Mouse (Mus musculus): ENCODE results near the gene Cflar.

The Cflar gene

DNA sequence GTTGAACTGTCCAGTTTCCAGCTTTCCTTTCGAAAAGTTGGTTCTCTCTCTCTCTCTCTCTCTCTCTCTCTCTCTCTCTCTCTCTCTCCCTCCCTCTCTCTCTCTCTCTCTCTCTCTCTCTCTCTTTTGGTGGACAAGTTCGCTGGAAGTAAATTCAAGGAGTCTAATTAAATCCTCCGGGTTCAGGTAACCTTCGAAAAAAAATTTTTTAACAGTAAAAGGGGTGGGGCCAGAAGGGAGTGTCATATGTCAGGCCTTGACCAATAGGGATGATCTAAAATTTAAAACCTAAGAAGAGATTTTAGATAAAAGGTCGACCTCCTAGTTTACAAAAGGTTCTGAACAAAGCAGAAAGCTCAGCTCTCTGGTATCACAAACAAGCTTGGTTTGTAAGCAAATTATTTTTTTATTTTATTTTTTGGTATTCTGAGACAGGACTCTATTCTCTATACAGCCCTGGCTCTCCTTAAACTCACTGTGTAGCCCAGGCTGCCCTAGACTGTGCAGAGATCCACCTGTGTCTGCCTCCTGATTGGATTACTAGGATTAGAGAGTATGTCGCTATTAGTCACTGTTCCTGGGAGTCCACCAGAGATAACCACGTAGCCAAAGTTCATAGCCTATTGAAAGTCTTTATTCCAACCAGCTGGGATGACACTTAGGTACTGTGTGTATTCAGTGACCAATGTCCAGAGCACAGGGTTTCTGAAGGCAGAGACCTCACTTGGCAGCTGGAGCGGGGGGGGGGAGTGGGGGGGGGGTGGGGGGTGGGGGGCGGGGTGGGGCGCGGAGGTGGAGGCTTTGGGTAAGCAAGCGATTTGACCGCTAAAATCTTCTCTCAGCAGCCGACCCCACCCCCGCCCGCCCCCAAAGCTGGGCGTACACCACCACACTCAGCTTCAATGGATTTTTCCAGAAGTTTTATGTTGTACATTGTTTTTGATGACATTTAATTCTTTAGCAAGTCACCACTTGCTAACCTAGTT is 1.1 kb downstream of the Cflar start:
- peak; percentile 79 for DNase-seq (ENCODE audit: extremely low read depth, insufficient read length, low spot score)

DNA sequence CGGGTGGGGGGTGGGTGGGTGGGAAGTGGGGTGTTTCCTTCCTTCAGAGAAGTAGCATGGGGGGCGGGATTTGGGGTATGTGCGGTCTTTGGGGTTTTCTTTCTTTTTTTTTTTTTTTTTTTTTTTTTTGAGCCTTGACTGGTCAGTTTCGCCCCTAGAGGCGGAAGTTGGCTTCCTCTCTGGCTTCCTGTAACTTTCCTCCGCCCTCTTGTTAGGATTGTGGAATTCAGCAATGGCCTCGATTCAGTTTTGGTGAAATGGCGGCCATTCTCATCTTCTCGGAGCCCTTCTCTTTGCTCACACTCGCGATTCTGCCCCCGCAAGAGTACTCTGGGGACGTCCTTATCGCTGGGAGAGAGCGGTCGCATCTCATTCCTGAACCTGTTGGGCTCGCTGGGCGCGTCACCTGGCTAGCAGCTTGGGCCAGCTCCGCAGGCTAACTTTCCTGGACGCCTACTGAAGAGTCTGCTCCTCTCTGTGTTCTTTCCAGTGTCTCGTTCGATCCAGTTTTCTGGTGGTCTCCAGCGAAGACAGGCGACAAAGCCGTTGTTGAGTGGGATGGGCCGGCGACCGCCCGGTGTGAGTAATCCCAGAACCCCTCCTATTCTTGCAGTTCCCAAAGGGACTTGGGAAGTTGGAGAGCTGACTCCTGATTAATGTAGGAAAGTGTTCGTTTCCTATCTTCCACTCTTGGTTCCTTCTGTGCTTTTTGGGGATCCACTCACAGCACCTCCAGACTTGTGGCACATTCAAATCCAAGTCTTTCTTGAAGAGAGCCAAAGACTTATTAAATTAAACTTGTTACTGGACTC is 2.0 kb downstream of the Cflar start:
- peak; percentile 77 for DNase-seq (ENCODE audit: extremely low read depth, insufficient read length, low spot score)

DNA sequence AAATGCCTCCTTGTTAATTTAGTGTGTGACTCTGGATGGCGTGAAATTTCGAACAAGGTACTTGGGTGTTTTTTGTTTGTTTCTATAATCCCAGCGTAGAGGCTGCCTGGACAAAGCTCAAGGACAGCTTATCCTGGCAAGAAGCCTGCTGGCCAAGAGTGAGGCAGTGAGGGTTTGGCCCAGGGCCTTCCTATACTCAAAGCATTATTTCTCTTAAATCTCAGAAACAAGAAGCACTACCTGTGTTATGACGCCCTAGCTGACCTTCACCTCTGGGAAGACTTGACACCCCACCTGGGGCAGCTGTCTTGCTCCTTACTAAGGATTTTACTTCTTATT is 2.6 kb downstream of the Cflar start:
- peak; percentile 51 for DNase-seq (ENCODE audit: extremely low read depth, insufficient read length, low spot score)

DNA sequence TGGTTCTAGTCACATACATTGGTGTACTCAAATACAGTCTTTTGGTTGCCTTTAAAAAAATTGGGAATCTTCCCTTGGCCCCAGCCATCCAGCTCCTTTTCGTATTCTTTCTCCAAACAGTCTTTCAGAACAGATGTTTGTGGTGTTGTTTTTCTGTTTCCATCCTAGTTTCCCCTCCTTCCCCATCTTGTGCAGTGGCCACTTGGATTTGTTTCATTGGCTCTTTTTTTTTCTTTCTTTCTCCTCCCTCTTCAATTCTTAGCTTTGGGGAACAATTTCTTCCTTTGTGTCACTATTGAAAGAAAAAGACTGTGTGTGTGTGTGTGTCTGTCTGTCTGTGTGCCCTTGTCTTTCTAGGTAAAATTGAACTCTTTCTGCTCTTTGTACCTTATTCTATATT is 3.1 kb downstream of the Cflar start:
- no peak for DNase-seq (ENCODE audit: extremely low read depth, insufficient read length, low spot score)

DNA sequence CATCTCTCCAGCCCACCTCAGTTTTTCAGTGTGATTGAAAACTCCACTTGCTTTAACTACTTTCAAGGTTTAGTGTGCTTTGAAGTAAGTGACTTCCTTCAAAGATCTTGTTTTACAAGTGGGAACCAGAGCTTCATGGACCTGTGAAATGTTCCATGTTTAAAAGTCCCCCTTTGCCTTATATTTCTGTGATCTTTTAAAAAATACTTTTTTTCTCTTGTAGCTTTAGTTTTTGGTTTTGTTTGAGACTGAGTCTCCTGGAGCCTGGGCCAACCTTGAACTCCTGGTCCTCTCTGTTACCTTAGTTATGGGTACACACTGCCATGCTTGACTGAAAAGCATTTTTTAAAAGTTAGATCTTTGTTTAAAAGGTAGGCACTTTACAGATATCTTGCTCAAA is 4.2 kb downstream of the Cflar start:
- DNase-seq (ENCODE audit: extremely low read depth, insufficient read length, low spot score) = no peak

DNA sequence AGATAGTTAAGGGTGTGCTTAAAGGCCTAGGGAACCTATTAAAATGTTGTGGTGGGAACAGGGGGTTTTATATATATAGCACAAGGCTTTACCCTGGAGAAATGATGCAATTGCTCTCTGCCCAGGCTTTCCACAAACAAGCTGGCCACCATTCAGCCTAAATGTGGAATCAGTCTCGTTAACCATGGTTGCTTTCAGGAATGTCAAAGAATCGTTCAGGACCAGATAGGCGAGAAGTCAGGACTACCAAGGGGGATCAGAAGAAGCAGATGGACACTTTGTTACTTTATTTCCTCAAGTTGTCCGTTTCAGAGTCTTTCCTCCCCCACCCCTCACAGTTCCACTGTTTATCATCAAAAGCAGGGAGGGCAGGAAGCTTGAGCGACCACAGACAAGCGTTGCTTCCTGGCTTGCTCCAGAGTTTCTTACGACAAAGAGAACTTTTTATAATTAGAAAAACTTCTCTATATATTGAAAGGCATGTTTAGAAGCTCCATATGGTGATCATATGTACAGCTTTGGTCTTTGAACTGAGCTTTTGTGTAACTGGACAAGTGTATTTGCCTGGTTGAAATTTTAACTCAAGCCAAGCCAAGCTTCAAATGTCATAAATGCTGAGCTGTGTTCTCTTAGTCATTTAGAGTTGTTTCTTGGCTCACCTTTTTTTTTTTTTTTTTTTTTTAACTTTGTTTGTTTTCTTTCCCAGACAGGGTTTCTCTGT is 5.0 kb downstream of the Cflar start:
- no peak for DNase-seq (ENCODE audit: extremely low read depth, insufficient read length, low spot score)

DNA sequence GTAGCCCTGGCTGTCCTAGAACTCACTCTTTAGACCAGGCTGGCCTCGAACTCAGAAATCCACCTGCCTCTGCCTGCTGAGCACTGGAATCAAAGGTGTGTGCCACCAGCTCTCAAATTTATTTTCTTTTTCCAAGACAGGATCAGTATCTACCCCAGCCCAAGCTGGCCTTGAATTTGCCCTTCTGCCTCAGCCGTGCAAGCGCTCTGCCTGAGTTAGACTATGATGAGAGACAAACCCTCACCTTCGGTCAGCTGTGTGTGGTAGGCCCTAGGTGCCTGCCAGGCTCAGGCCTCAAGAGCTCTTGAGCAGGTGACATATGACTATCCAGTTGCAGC is 5.5 kb downstream of the Cflar start:
- no peak for DNase-seq (ENCODE audit: extremely low read depth, insufficient read length, low spot score)

DNA sequence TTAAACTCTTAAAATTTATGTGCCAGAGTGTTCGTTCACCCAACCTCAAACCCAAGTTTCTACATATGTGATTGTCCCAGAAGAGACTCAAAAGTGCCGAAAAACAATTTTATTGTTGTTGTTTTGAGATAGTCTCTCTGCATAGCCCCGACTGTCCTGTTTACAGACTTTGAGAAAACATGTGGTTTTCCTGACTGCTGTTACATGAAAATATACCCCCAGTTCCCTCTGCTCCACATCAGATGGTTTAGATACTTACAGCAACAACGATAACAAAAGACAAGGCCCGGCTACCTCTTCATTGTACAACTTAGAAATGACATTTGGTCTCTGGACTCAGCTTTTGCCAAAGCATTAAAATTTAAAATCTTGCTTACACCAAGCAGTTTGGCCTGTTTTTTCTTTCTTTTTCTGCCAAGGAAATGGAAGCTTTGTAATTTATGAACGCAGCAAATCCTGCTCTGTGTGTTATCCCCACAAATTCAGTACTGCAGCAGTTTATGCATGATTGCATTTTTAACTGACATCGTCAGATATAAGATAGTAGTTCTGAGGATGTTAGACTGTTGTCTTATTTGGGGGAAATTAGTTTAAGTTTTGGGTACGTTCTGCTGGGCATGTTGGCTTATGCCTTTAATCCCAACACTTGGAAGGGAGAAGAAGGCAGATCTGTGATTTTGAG is 6.4 kb downstream of the Cflar start:
- DNase-seq (ENCODE audit: extremely low read depth, insufficient read length, low spot score) = no peak

DNA sequence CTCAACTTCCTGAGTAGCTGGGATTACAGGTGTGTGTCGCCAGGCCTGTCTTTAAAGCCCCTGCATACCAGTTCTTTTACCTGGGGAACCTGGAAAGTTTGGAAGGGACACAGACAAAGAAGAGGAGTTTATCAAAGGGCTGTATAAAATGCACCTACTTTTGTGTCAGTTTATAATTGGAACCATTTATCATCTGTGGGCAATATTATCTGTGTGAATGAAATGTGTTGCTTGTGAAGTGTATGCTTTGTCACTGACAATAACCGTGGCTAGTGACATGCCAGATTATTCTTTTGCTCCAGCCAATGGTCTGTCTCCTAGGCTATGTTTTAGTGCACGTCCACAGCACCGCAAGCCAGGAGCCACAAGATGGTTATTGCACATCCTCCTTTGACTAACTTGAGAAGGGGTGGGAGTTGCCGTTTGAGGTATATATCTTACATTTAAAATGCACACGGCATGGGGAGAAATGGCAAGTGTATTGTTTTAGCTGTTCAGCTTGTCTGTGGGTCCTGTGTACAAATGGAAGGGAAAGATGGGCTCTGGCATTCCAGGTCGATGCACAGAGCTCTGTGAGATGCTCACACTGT is 8.1 kb downstream of the Cflar start:
- DNase-seq (ENCODE audit: extremely low read depth, insufficient read length, low spot score) = no peak

DNA sequence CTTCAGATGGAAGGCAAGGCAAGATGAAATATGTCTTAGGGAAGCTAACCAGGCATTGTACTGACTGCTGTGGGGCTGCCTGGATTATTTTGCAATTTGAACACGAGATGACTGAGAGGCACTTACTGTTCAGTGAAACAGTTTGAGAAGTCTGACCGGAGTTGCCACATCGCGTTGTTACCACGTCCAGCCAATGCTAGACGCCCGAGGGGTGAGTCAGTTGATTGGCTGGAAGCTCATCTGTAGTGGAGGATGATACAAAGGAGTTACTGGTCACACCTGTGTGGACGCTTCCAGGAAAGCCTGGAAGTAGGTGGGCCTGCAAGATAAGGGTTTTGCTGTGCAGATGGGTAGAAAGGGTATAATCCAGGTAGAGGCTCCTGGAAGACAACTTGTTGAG is 8.8 kb downstream of the Cflar start:
- DNase-seq (ENCODE audit: extremely low read depth, insufficient read length, low spot score) = no peak

DNA sequence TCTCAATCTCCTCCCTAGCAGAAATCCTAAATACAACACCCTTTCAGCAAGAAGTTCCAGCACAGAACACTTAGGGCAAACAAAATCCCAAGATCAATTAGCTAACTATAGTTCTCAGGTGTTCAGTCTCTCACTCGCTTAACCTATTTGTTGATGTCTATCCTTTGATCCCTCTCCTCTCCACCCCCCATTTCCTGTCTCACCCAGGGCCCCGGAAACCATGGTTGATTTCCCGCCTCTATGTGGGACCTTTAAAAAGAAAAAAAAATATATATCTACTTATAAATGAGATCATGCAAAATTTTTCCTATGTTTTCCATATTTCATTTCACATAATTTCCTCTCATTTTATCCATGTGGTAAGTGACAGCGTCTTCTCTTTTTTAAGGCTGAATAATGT is 9.7 kb downstream of the Cflar start:
- DNase-seq (ENCODE audit: extremely low read depth, insufficient read length, low spot score) = no peak

DNA sequence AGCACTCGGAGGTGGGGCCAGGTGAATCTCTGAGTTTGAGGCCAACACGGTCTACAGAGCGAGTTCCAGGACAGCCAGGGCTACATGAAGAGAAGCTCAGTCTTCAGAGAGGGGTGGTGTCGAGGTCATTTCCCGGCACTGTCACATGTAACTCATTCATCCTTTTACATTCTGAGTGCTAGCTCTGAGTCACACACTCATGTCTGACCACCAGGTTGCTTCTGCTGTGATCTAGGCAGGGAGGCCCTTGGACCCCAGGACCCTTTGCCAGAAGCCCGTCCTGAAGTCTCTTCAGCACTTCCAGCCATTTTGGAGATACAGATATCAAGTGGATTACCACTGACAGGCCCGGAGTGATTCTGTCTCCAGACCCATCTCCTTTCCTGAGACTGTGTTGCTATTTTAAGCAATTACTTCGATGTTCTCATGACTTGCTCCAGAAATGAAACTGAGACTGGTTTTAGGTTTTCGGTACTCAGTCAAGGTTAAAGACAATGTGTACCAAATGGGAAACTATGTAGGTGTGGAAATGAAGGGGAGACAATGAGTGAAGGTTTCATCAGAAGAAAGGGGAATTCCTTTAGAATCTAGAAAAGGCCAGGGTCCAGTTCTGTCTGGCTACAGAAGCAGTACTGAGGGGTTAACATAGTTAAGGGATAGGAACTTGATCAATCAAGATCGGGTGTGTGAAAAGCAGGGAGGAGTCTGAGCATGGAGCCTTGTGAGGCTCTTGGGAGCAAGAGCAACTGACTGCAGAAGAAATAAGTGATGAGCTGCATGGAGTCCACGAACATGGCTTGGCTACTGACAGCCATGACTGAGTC is 11.0 kb downstream of the Cflar start:
- DNase-seq (ENCODE audit: extremely low read depth, insufficient read length, low spot score) = no peak

DNA sequence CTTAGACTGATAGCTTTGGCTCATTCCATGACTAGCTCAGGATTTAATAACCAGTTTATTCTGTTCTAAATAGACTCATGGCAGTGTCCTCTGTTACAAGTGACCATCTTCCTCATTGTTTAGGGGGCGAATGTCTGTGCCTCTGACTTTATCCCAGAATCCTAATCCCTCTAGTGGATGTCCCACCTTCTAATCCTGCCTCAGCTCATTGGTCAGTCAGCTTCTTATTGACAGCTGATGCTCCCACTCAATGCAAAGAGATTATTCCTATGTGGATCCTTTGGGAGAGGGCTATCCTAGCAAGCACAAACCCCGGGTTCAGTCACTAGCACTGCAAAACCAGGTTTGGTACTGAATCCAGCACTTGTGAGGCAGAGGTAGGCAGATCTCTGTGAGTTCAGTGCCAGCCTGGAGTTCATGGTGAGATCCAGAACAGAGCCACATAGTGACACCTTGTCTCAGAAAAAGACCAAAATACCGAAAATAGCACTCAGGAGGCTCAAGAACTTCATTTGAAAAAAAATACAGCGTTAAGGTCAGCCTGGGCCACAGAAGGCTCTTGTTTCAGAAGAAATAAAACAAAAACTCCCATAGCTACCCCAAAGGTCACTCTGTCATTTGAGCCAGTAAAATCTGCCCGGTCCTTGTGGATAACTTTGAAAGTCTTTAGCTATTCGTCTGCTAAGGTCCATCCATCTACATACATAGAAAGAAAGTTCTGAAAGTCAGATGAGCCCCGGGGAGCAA is 11.9 kb downstream of the Cflar start:
- no peak for DNase-seq (ENCODE audit: extremely low read depth, insufficient read length, low spot score)

DNA sequence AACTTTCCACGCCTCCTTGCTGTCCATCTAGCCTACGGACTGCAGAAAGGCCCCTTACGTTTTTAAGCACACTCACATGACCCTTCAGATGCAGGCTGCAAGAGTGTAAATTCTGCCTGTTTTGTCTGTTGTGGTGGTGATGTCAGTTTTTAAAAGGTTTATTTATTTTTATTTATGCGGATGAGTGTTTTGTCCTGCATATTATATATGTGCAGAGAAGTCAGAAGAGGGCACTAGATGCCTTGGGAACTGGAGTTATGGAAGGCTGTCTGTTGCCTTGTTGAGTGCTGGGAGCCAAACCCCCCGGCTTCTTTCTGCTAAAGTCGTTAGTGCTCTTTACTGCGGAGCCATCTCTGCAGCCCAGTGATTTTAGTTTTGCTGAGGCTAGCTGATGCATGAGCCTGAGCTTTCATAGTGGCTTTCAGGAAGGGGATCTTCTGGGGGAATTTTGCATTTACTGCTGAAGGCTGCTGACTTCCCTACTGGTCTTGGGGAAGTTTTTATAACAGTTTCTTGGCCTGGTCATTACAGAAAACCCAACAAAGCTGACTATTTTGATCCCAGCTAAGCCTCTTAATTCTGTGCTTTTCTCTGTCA is 12.6 kb downstream of the Cflar start:
- no peak for DNase-seq (ENCODE audit: extremely low read depth, insufficient read length, low spot score)

DNA sequence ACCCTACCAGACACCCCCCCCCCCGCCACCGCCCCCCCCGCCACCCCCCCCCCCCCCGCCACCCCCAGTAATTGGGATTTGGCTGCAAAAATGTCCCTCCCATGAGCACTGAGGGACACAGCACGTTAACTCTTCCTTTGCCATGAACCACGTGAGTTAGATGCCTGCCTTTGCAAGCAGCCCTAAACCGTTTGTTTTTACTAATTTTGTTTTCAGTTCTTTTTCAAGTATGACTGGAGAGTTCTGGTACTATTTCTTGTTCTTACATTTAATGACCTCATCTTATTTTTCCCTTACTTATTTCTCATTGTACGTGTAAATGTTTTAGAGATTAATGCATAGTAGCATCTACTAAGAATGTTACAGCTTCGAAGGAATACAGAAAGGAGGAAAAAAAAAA is 13.2 kb downstream of the Cflar start:
- DNase-seq (ENCODE audit: extremely low read depth, insufficient read length, low spot score) = no peak

DNA sequence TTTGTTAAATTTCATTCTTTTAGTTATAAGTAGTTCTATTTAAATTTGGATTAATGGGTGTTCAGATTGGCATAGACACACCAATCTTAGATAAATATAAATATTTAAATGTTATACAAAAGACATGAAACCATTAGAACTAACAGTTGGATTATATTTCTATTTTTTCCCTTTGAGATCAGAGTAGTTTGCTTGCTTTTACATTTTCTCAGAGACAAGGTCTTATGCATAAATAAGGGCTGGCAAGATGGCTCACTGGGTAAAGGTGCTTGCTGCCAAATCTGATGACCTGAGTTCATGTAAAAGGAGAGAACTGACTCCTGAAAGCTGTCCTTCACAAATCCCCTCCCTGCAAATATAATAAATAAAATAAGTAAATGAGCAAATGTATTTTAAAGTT is 13.8 kb downstream of the Cflar start:
- DNase-seq (ENCODE audit: extremely low read depth, insufficient read length, low spot score) = no peak

DNA sequence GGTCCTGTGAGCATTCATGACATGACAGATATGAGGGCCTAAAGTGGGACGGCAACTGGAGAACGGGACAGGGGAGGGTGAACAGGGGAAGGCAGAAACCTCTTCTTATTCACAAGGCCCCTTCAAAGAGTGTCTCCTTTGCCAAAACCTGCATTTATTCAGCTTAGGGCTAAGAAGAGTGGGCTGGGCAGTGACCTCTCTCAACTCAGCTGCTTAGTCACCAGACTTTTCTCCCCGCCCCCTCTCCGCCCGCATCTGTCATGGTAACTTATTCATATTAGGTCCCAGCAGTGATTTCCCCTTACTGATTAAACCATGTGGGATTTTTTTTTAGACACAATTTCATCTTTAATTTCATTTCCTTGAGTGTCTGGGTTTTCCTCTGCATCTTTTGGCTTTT is 14.5 kb downstream of the Cflar start:
- DNase-seq (ENCODE audit: extremely low read depth, insufficient read length, low spot score) = no peak

DNA sequence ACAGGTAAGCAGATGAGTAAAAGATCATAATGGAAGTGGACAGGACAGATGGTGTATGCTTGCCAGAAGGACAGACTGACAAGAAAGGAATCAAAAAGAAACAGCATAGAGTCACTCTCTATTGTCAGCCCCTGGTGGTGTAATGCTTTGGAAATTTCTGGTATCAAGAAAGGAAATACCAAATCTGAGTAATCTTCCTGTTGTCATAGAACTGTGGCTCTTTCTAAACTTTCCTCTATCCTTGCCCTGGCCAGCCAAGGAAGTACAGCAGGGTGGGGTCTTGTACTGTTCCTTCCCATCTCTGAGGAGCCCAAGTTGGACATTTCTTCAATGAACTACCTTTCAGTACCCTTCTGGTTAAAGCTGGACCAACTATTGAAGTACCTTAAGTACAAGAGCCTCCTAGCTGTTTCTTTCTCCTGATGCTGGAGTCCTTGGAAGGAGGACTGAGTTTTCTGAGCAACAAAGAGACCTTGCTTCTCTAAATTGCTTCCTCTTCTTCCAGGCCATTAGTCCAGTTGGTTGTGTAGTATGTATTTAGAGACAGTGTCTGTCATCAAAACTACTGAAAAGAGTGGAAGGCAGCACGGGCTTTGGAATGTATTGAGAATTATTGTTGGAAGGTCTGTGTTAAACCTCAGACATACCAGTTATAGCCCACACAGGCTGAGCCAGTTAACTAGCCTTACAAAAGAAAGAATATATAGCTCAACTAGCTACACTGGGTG is 15.9 kb downstream of the Cflar start:
- no peak for DNase-seq (ENCODE audit: extremely low read depth, insufficient read length, low spot score)
